In genomic region chr8:70112401-70113016, GRCm38 (mm10) we compare ENCODE assay signal across 10 mouse cellular contexts. TPM values are rescaled to one million over a fixed set of nuclear protein-coding genes. Genes with fewer than 3 reads are reported as not detected.
DNase-seq lines count a peak whose midpoint lies in the region; ATAC-seq and TF ChIP-seq lines count a peak whose summit lies in the region.
"Had no signal": no experiment of that assay in that cellular context is flagged by ENCODE, and none has a peak within 500 bp of the region (broad histone marks: within the 10 kb centered on the region; RNA-seq: fewer than 3 reads in every experiment).

No protein-coding gene starts in this region.

- peak overlapping the region; percentile 19; the same call in 1 of the 2 replicates for H3K9ac ChIP-seq in forebrain, embryonic 16.5 days (replicated peaks; ENCODE audit: low read depth, low read length)
- H3K9ac ChIP-seq in midbrain, embryonic 13.5 days (replicated peaks), result 0 out of 2 replicates have a peak overlapping the region, but pooled peaks have one; percentile 0
- H3K9ac ChIP-seq in intestine, embryonic 15.5 days, result no peak overlapping the region
- H3K9ac ChIP-seq: heart, embryonic 13.5 days had no signal

- H3K36me3 ChIP-seq in E14TG2a.4 (ENCODE audit: insufficient read depth, low read length), result no peaks in the 10 kb centered on the region
- peaks cover 62% of the 10 kb centered on the region for H3K36me3 ChIP-seq in forebrain, embryonic 16.5 days (ENCODE audit: control insufficient read depth, insufficient read depth)
- peaks cover 89% of the 10 kb centered on the region for H3K36me3 ChIP-seq in midbrain, embryonic 13.5 days
- H3K36me3 ChIP-seq in intestine, embryonic 15.5 days, result no peaks in the 10 kb centered on the region
- H3K36me3 ChIP-seq: heart, embryonic 13.5 days had no signal

- DNase-seq in embryo, embryonic 10.5 days (ENCODE audit: low spot score), result peak; percentile 39
- no peak for DNase-seq in embryo, embryonic 10 days (ENCODE audit: low spot score)
- no peak for DNase-seq in layer of hippocampus, adult 9-10 months (ENCODE audit: low spot score)
- DNase-seq: lung, postnatal 36 days had no signal

- peak; percentile 20; the same call in 1 of the 2 replicates for ATAC-seq in forebrain, embryonic 16.5 days
- peak; percentile 25; the same call in 1 of the 2 replicates for ATAC-seq in midbrain, embryonic 13.5 days
- no peak for ATAC-seq in activated CD4-positive, CD25-positive, alpha-beta regulatory T cell, adult 4 months
- ATAC-seq in intestine, embryonic 15.5 days, result no peak

- 13% methylated on average over 43 of the region's 43 CpGs for WGBS in forebrain, embryonic 16.5 days
- 6% methylated on average over 43 of the region's 43 CpGs for WGBS in midbrain, embryonic 13.5 days
- 9% methylated on average over 43 of the region's 43 CpGs for WGBS in intestine, embryonic 15.5 days

- TF ChIP-seq CTCF in E14TG2a.4 (conservative IDR thresholded peaks at IDR 0.05; ENCODE audit: low read length), result no peak

- H3K4me1 ChIP-seq in E14TG2a.4 (replicated peaks; ENCODE audit: low read depth, low read length), result peaks cover 36% of the 10 kb centered on the region
- H3K4me1 ChIP-seq in forebrain, embryonic 16.5 days (replicated peaks; ENCODE audit: control insufficient read depth, insufficient read depth, low read length), result peaks cover 40% of the 10 kb centered on the region
- peaks cover 44% of the 10 kb centered on the region for H3K4me1 ChIP-seq in midbrain, embryonic 13.5 days (replicated peaks)
- H3K4me1 ChIP-seq in intestine, embryonic 15.5 days (replicated peaks), result peaks cover 4% of the 10 kb centered on the region; the same call in 1 of the 2 replicates
- H3K4me1 ChIP-seq: heart, embryonic 13.5 days had no signal

- peaks cover 92% of the 10 kb centered on the region for H3K27me3 ChIP-seq in E14TG2a.4 (ENCODE audit: insufficient read depth, low read length)
- H3K27me3 ChIP-seq in forebrain, embryonic 16.5 days (replicated peaks; ENCODE audit: control insufficient read depth, insufficient read depth, low read length), result no peaks in the 10 kb centered on the region
- H3K27me3 ChIP-seq in midbrain, embryonic 13.5 days, result peaks cover 50% of the 10 kb centered on the region
- peaks cover 72% of the 10 kb centered on the region for H3K27me3 ChIP-seq in intestine, embryonic 15.5 days (replicated peaks)

- H3K27ac ChIP-seq in forebrain, embryonic 16.5 days (ENCODE audit: low read length), result no peak overlapping the region
- no peak overlapping the region for H3K27ac ChIP-seq in midbrain, embryonic 13.5 days
- no peak overlapping the region for H3K27ac ChIP-seq in intestine, embryonic 15.5 days
- H3K27ac ChIP-seq: heart, embryonic 13.5 days had no signal

- H3K4me2 ChIP-seq in forebrain, embryonic 16.5 days (ENCODE audit: low read length), result no peak overlapping the region
- peak overlapping the region; percentile 25 for H3K4me2 ChIP-seq in midbrain, embryonic 13.5 days (replicated peaks)
- H3K4me2 ChIP-seq in intestine, embryonic 15.5 days (replicated peaks), result no peak overlapping the region; the same call in 1 of the 2 replicates
- H3K4me2 ChIP-seq: heart, embryonic 13.5 days had no signal

- H3K9me3 ChIP-seq in E14TG2a.4 (ENCODE audit: low read length), result no peaks in the 10 kb centered on the region
- H3K9me3 ChIP-seq in forebrain, embryonic 16.5 days (ENCODE audit: control insufficient read depth, low read length), result no peaks in the 10 kb centered on the region
- no peaks in the 10 kb centered on the region for H3K9me3 ChIP-seq in midbrain, embryonic 13.5 days
- H3K9me3 ChIP-seq in intestine, embryonic 15.5 days, result no peaks in the 10 kb centered on the region
- H3K9me3 ChIP-seq: heart, embryonic 13.5 days had no signal

- peak overlapping the region; percentile 78 for H3K4me3 ChIP-seq in E14TG2a.4 (replicated peaks; ENCODE audit: low read length)
- H3K4me3 ChIP-seq in forebrain, embryonic 16.5 days (replicated peaks; ENCODE audit: low read length), result no peak overlapping the region
- H3K4me3 ChIP-seq in midbrain, embryonic 13.5 days (replicated peaks), result no peak overlapping the region
- no peak overlapping the region for H3K4me3 ChIP-seq in intestine, embryonic 15.5 days (replicated peaks)
- H3K4me3 ChIP-seq: heart, embryonic 13.5 days had no signal

RNA-seq across cellular contexts. Expression of gene Ncan, which starts 8.2 kb away (rescaled TPM):
- 145 and 166 TPM in 2 replicates for polyA plus RNA-seq in forebrain, embryonic 16.5 days (2015; fragmentation: Nextera tagmentation; extraction: Ambion mirVana)
- polyA plus RNA-seq in midbrain, embryonic 13.5 days (2015; fragmentation: Nextera tagmentation; extraction: Ambion mirVana), result 139 and 146 TPM in 2 replicates
- not detected for polyA plus RNA-seq in activated CD4-positive, CD25-positive, alpha-beta regulatory T cell, adult 4 months (2017; shearing (Covaris generic))
- 1.6 and 1.7 TPM in 2 replicates for polyA plus RNA-seq in intestine, embryonic 15.5 days (2015; fragmentation: Nextera tagmentation; extraction: Ambion mirVana)

RNA-seq across cellular contexts. Expression of gene Nr2c2ap, which starts 18.6 kb away (rescaled TPM):
- 44.0 and 44.8 TPM in 2 replicates for polyA plus RNA-seq in forebrain, embryonic 16.5 days (2015; fragmentation: Nextera tagmentation; extraction: Ambion mirVana)
- 27.2 and 30.4 TPM in 2 replicates for polyA plus RNA-seq in midbrain, embryonic 13.5 days (2015; fragmentation: Nextera tagmentation; extraction: Ambion mirVana)
- 10 to 100 TPM; 34.3 to 56.0 TPM for polyA plus RNA-seq in activated CD4-positive, CD25-positive, alpha-beta regulatory T cell, adult 4 months (2017; shearing (Covaris generic))
- polyA plus RNA-seq in intestine, embryonic 15.5 days (2015; fragmentation: Nextera tagmentation; extraction: Ambion mirVana), result 47.4 and 48.9 TPM in 2 replicates

RNA-seq across cellular contexts. Expression of gene Rfxank, which starts 26.4 kb away (rescaled TPM):
- polyA plus RNA-seq in forebrain, embryonic 16.5 days (2015; fragmentation: Nextera tagmentation; extraction: Ambion mirVana), result 10.5 and 14.4 TPM in 2 replicates
- 12.5 and 13.4 TPM in 2 replicates for polyA plus RNA-seq in midbrain, embryonic 13.5 days (2015; fragmentation: Nextera tagmentation; extraction: Ambion mirVana)
- 10 to 100 TPM; 36.2 to 58.5 TPM for polyA plus RNA-seq in activated CD4-positive, CD25-positive, alpha-beta regulatory T cell, adult 4 months (2017; shearing (Covaris generic))
- 11.7 and 12.3 TPM in 2 replicates for polyA plus RNA-seq in intestine, embryonic 15.5 days (2015; fragmentation: Nextera tagmentation; extraction: Ambion mirVana)

RNA-seq across cellular contexts. Expression of gene Borcs8, which starts 26.8 kb away (rescaled TPM):
- polyA plus RNA-seq in forebrain, embryonic 16.5 days (2015; fragmentation: Nextera tagmentation; extraction: Ambion mirVana), result 48.1 and 60.0 TPM in 2 replicates
- polyA plus RNA-seq in midbrain, embryonic 13.5 days (2015; fragmentation: Nextera tagmentation; extraction: Ambion mirVana), result 53.0 and 56.5 TPM in 2 replicates
- polyA plus RNA-seq in activated CD4-positive, CD25-positive, alpha-beta regulatory T cell, adult 4 months (2017; shearing (Covaris generic)), result 100 to 1,000 TPM in 1 of 2 experiments, 10 to 100 TPM in 1; 98.5 to 112 TPM
- polyA plus RNA-seq in intestine, embryonic 15.5 days (2015; fragmentation: Nextera tagmentation; extraction: Ambion mirVana), result 34.6 and 40.1 TPM in 2 replicates

RNA-seq across cellular contexts. Expression of gene Mef2b, which starts 27.0 kb away (rescaled TPM):
- 0.34 and 0.81 TPM in 2 replicates for polyA plus RNA-seq in forebrain, embryonic 16.5 days (2015; fragmentation: Nextera tagmentation; extraction: Ambion mirVana)
- polyA plus RNA-seq in midbrain, embryonic 13.5 days (2015; fragmentation: Nextera tagmentation; extraction: Ambion mirVana), result 0.26 and 0.59 TPM in 2 replicates
- not detected for polyA plus RNA-seq in activated CD4-positive, CD25-positive, alpha-beta regulatory T cell, adult 4 months (2017; shearing (Covaris generic))
- polyA plus RNA-seq in intestine, embryonic 15.5 days (2015; fragmentation: Nextera tagmentation; extraction: Ambion mirVana), result 0.11 TPM in 1 of 2 replicates, not detected in the other

Comparison
In these comparisons a context has a peak if more than half of its experiments do, and no peak if none do; other contexts are left out.
1. ATAC-seq: peak in forebrain, embryonic 16.5 days (single experiment) and midbrain, embryonic 13.5 days (single experiment); none in activated CD4-positive, CD25-positive, alpha-beta regulatory T cell, adult 4 months (single experiment) and intestine, embryonic 15.5 days (single experiment).
2. RNA of gene Ncan, which starts 8.2 kb away (polyA plus RNA-seq): 145 to 166 TPM in forebrain, embryonic 16.5 days and 139 to 146 TPM in midbrain, embryonic 13.5 days; 1.6 to 1.7 TPM in intestine, embryonic 15.5 days and not detected in activated CD4-positive, CD25-positive, alpha-beta regulatory T cell, adult 4 months; every median in the first group is over 10 times any median in the second.